Mouse (Mus musculus) cerebellum, adult 11 months (tissue): ENCODE measurements around the gene Tbl3.

Source experiments
- DNase-seq: peaks from one replicate; pipeline ENCODE4 v3.0.0; 2022

Tbl3 gene

DNA sequence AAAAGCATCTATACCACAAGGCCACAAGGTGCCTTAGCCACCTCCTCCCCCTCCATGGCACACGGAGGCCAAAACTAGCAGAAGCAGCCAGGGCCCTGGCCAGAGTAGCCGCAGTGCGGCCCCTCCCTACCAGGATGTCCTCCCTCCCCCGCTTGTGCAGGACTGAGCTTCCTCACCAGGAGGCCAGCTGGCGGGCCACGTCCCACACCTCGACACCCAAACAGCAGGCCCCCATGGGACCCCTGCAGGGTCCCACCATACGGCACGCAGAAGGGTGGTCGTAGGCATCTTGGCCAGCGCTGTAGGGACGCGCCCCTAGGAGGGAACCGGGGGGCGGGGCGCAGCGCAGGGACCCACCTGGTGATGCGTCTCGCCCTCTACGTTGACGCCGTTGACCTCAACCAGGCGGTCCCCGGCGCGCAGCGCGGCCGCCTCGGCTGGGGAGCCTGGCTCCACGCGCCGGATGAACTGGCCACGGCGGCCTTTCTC is 57.8 kb downstream of the Tbl3 start:
- no peak for DNase-seq

- DNase-seq: no peak
These were observed 58.6 kb downstream of the Tbl3 start for GRCm38 (mm10) chr17:24648731-24649377.
